Mouse (Mus musculus) testis, adult 2 months (tissue): ENCODE measurements around the gene Chit1.

Experiments used
- CTCF ChIP-seq: fragments of 200-500 bp; IDR thresholded peaks from 2 replicates; pipeline ENCODE4 v1.5.1; 2012; ENCODE audit warnings: low read depth, mild to moderate bottlenecking, inconsistent platforms, low read length, moderate library complexity; ENCODE audit not compliant: control insufficient read depth, insufficient read depth, insufficient replicate concordance
- POLR2A ChIP-seq: fragments of 200-500 bp; IDR thresholded peaks from 2 replicates; pipeline ENCODE4 v1.6.1; 2012; ENCODE audit warnings: low read depth, mild to moderate bottlenecking, inconsistent platforms, low read length, moderate library complexity; ENCODE audit not compliant: control insufficient read depth

DNA sequence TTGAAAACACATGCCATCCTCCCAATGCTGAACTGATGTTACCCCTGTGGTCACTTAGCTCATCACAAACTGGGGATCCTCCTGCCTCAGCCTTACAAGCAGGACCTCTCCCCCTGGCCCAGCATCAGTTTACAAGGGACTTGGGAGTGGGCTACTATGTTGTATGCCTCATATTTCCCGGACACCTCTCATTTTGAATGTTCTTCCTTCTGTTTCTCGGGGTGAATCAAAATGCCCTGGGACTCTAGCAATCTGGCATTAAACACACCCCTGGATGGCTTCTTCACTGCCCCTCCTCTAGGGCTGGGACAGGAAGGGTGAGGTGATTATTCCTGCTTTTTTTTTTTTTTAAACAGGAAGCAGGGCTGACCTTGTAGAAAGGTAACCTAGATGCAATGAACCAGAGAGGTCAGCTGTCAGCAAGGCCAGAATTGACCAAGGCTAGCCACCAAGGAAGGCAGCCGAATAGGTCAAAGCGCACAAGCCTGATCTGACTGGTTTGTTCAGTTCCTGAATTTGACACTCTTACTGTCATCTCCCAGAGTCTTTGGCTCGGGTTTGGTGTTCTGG is 30.1 kb upstream of the Chit1 start:
- TF ChIP-seq CTCF (no peak), POLR2A (no peak)
